Mouse (Mus musculus): Measurements from ENCODE around the gene Stam. TPM values are rescaled to one million over a fixed set of nuclear protein-coding genes. Genes with fewer than 3 reads are reported as not detected.
"Not testable (repeated sequence)": the region's sequence is repeated elsewhere in the genome, so short reads cannot be mapped to it uniquely, and the experiment has no call there.

Gene Stam
- polyA plus RNA-seq, 1 experiment from 2014 or later = 128 TPM

DNA sequence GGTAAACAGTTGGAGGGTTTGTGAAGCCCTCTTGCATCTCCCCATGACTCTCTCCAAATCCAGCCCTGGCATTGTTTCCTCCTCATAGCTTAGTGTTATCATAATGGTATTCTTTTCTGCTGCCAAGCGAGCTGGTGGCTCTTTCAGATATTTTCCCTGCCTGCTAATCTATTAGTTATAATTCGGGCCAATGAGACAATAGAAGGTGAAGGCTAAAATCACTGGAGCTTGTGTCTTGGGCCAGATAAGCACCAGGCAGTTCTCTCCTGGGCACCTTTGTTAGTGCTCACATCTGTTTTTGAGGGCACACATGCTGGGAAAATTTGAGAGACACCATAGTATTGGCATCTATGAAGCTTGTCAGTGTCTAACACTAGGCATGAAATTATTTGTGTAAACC lies 91.2 kb downstream of the Stam start:
- no peak for ATAC-seq (replicated peaks)
- H3K4me1 ChIP-seq = no peaks in the 10 kb centered on the region
- 59% methylated on average over 2 of the region's 2 CpGs for WGBS
- H3K27ac ChIP-seq (replicated peaks) = no peak overlapping the region
- H3K27me3 ChIP-seq = no peaks in the 10 kb centered on the region
- no peaks in the 10 kb centered on the region for H3K36me3 ChIP-seq
- no peak overlapping the region for H3K4me2 ChIP-seq (replicated peaks)
- H3K4me3 ChIP-seq = no peak overlapping the region
- no peak overlapping the region for H3K9ac ChIP-seq (replicated peaks)
- H3K9me3 ChIP-seq = no peaks in the 10 kb centered on the region

DNA sequence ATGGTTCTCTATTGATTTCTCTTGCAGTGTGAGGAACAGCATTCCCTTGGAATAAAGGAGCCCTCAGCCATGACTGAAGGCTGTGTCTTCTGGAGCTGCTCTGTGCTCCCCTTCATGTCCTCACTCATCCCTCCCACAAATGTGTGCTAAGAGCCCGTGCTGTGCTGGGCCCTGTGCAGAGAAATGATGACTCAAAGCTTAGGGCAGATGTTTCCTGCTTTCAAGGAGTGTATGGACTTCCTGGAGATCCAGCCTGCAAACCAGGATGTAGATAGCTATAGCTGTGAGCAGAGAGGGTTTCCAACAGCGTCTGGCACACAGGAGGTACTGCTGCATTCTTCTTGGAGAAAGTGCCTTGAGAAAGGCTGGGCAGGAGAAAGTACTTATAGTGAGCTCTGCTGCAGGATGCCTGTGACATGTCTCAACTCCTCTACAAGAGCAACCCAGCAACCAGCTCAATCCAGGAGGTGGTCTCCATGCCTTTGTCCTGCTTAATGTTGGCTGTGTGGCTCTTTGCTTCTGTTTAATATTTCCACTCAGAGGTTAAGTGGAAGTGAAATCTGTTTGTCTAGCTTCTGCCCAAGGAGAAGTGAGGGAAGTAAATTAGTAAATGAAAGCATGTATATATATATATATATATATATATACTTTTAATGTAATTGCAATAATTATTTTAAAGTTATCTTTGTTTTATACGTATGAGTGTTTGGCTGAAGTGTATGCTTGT lies 91.9 kb downstream of the Stam start:
- Histone ChIP-seq H3K9ac (replicated peaks) (no peak overlapping the region), H3K27me3 (no peaks in the 10 kb centered on the region), H3K27ac (replicated peaks) (no peak overlapping the region), H3K36me3 (no peaks in the 10 kb centered on the region), H3K4me3 (no peak overlapping the region), H3K4me2 (replicated peaks) (no peak overlapping the region), H3K4me1 (no peaks in the 10 kb centered on the region), H3K9me3 (no peaks in the 10 kb centered on the region)
- WGBS = 83% methylated on average over 3 of the region's 3 CpGs
- ATAC-seq (replicated peaks) = 0 out of 2 replicates have a peak, but pooled peaks have one; percentile 29

- Histone ChIP-seq H3K4me1 (no peaks in the 10 kb centered on the region), H3K27me3 (no peaks in the 10 kb centered on the region), H3K36me3 (no peaks in the 10 kb centered on the region), H3K9me3 (no peaks in the 10 kb centered on the region), H3K4me3 (no peak overlapping the region), H3K27ac (replicated peaks) (no peak overlapping the region), H3K9ac (replicated peaks) (no peak overlapping the region), H3K4me2 (replicated peaks) (no peak overlapping the region)
- no peak for ATAC-seq (replicated peaks)
Observed at GRCm38 (mm10) chr2:14167721-14168120, 93.8 kb downstream of the Stam start.

DNA sequence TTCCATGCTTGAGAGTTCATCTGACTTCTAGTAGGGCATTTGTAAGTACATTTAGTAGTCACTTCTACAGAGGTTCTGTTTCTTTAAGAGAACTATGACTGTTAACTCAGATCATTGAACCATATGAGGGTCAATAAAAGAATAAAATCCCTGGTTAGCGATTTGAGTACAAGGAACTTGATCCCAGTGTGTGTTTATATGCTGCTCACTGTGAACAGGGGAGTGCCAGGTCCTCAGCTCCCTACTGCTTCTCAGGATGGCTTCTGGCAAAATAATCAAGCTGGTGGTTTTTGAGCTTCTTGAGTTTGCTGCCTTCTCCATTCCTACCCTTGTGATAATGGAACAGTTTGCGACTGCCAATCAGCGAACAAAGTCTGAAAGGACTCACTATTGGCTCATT lies 100.4 kb downstream of the Stam start, which contains the start of gene Tmem236:
Gene Tmem236 (plus strand): TSS at position 190 of the 400 bp plus-strand sequence.
- Histone ChIP-seq H3K9me3 (no peaks in the 10 kb centered on the region), H3K27me3 (no peaks in the 10 kb centered on the region)
- ATAC-seq (replicated peaks) = no peak

DNA sequence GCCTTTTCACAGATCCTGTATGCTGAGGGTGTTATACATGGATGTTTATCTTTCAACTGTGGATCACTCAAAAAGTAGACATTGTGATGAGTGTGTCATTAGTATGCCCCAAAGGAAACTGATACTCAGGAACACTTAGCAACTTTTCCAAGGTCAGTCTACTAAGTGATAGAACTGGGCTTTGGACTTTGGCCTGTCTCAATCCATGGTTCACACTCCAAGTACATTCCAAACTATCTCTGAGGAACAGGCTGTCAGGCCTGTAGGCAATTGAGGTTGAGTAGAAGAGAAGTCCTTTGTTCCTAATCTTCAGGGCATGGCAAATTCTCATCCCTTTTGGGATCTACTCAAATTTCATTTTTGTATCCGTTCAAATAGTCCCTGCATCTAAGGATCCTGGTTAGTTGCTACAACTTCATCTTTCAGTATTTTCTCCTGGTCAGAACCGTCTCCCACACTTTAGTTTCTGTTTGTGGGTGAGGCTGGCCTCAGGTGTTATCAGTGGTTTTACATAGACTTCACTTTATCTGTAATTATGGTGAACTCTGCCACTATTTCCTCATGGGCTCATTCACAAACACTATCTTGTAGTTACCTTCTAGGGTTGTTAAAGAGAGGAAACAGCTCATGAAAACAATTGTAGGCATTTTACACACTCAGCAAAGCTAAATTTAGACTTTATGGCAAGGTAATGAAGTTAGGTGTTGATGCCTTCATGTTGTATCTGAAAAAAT lies 102.7 kb downstream of the Stam start:
- no peaks in the 10 kb centered on the region for H3K9me3 ChIP-seq
- no peaks in the 10 kb centered on the region for H3K27me3 ChIP-seq
- no peaks in the 10 kb centered on the region for H3K4me1 ChIP-seq
- no peak for ATAC-seq (replicated peaks)
- no peak overlapping the region for H3K27ac ChIP-seq (replicated peaks)
- 80% methylated on average over 2 of the region's 2 CpGs for WGBS
- H3K36me3 ChIP-seq = no peaks in the 10 kb centered on the region
- H3K9ac ChIP-seq (replicated peaks) = no peak overlapping the region
- H3K4me2 ChIP-seq (replicated peaks) = no peak overlapping the region
- H3K4me3 ChIP-seq = no peak overlapping the region

More for the DNA sequence above, 100.4 kb downstream of the Stam start, which contains the start of gene Tmem236:
- no peaks in the 10 kb centered on the region for H3K36me3 ChIP-seq
- no peak within 1 kb of the TSS for H3K9ac ChIP-seq (replicated peaks)
- H3K4me3 ChIP-seq = no peak within 1 kb of the TSS
- no peak within 1 kb of the TSS for H3K27ac ChIP-seq (replicated peaks)
- no peak within 1 kb of the TSS for H3K4me2 ChIP-seq (replicated peaks)
- 76% methylated on average over 3 of the region's 3 CpGs for WGBS
- H3K4me1 ChIP-seq = no peaks in the 10 kb centered on the region

- no peaks in the 10 kb centered on the region for H3K9me3 ChIP-seq
- H3K4me2 ChIP-seq (replicated peaks) = no peak overlapping the region
- H3K4me3 ChIP-seq = no peak overlapping the region
- H3K27me3 ChIP-seq = no peaks in the 10 kb centered on the region
- no peak for ATAC-seq (replicated peaks)
- H3K27ac ChIP-seq (replicated peaks) = no peak overlapping the region
- H3K4me1 ChIP-seq = no peaks in the 10 kb centered on the region
- no peaks in the 10 kb centered on the region for H3K36me3 ChIP-seq
- no peak overlapping the region for H3K9ac ChIP-seq (replicated peaks)
Observed at GRCm38 (mm10) chr2:14184375-14184774, 110.5 kb downstream of the Stam start.

- Histone ChIP-seq H3K27ac (replicated peaks) (no peak overlapping the region), H3K4me3 (no peak overlapping the region), H3K4me2 (replicated peaks) (no peak overlapping the region), H3K9ac (replicated peaks) (no peak overlapping the region), H3K36me3 (no peaks in the 10 kb centered on the region), H3K9me3 (no peaks in the 10 kb centered on the region), H3K4me1 (no peaks in the 10 kb centered on the region), H3K27me3 (no peaks in the 10 kb centered on the region)
- no peak for ATAC-seq (replicated peaks)
- WGBS = 90% methylated on average over 4 of the region's 4 CpGs
Observed at GRCm38 (mm10) chr2:14190684-14191083, 116.8 kb downstream of the Stam start.

DNA sequence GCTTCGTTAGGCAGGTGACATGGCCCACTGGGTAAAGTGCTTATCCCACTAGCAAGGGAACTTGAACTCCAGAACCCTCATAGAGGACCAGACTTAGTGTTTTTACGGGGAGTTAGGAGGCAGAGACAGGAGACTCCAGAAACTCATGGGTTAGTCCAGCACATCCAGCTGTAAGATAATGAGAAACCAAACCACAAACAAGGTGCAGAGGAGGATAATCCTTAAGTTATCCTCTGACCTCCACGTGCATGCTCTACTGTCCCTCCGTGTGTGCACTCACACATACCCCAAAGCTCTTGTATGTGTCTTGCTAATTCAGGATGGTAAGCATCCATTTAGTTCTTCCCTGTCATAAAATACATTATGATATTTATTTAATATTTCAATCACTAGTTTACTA lies 117.7 kb downstream of the Stam start:
- WGBS = 84% methylated on average over 4 of the region's 4 CpGs
- no peaks in the 10 kb centered on the region for H3K9me3 ChIP-seq
- H3K36me3 ChIP-seq = no peaks in the 10 kb centered on the region
- H3K4me3 ChIP-seq = no peak overlapping the region
- no peak for ATAC-seq (replicated peaks)
- no peak overlapping the region for H3K4me2 ChIP-seq (replicated peaks)
- H3K27me3 ChIP-seq = no peaks in the 10 kb centered on the region
- H3K27ac ChIP-seq (replicated peaks) = no peak overlapping the region
- no peaks in the 10 kb centered on the region for H3K4me1 ChIP-seq
- no peak overlapping the region for H3K9ac ChIP-seq (replicated peaks)

DNA sequence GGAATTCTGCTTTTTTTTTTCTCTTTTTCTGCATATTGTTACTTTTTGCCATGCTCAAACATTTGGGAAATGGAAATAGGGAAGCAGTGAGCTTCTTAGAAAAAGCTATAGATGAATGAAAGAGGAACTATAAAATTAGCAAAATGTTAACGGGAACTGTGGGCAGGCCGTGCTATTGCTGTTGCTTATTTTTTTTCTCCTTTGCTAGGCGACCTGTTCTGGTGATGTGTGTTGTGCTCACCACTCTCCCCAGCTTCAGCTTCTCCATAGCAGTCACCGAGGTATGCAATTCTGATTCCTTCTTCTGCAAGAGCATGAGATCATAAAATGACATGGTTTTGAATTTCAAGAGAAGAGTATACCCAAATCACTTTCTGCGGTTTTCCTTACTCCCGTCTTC lies 118.1 kb downstream of the Stam start:
- H3K4me2 ChIP-seq (replicated peaks) = no peak overlapping the region

DNA sequence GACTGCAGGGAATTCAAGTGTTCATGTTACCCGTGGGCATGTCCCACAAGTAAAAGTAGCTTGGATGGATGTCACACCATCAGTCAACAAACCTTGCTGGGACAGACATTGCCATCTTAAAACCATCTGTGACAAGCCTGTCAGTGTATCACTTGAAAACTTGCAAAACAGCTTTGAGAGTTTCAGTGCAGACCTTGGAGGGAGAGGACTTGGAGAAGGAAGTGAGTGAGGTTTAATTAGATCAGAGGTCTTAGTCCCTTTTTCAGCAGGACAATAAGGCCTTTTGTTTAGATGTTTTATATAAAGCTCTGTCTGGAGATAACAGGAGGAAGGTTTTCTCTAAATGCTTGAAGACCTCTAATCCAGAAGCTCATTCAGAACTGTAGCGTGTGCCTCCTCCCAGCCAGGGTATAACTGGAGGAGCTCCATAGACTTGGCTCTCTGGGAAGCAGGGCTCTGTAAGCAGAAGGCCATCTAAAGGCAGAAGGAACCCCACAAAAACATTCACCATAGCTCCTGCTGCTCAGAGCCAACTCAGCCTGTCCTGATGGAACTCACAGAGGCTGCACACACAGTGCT lies 124.5 kb downstream of the Stam start:
- not testable (repeated sequence) for H3K36me3 ChIP-seq; H3K27me3 ChIP-seq; H3K4me2 ChIP-seq (replicated peaks); H3K9ac ChIP-seq (replicated peaks); H3K9me3 ChIP-seq; H3K4me3 ChIP-seq; ATAC-seq (replicated peaks); H3K4me1 ChIP-seq; H3K27ac ChIP-seq (replicated peaks)
- WGBS = 89% methylated on average over 1 of the region's 2 CpGs

More for the DNA sequence above, 118.1 kb downstream of the Stam start:
- no peaks in the 10 kb centered on the region for H3K27me3 ChIP-seq
- no peak overlapping the region for H3K9ac ChIP-seq (replicated peaks)
- ATAC-seq (replicated peaks) = no peak
- 87% methylated on average over 6 of the region's 6 CpGs for WGBS
- H3K4me3 ChIP-seq = no peak overlapping the region
- H3K9me3 ChIP-seq = no peaks in the 10 kb centered on the region
- no peak overlapping the region for H3K27ac ChIP-seq (replicated peaks)
- H3K36me3 ChIP-seq = no peaks in the 10 kb centered on the region
- no peaks in the 10 kb centered on the region for H3K4me1 ChIP-seq

All from forebrain, embryonic 15.5 days (tissue).